Mouse (Mus musculus) small intestine, adult 2 months (tissue): Measurements from ENCODE around the gene Btg1. TPM values are rescaled to one million over a fixed set of nuclear protein-coding genes. Genes with fewer than 3 reads are reported as not detected.

ENCODE experiments used
- H3K27ac ChIP-seq: fragments of 200-500 bp; 2 replicates; pipeline ENCODE4 v1.5.1; 2012; ENCODE audit warnings: low read depth, low read length, control low read depth, inconsistent platforms; ENCODE audit not compliant: insufficient read depth
- H3K27me3 ChIP-seq: fragments of 200-500 bp; 2 replicates; pipeline ENCODE4 v1.6.1; 2012; ENCODE audit warnings: mild to moderate bottlenecking, moderate library complexity, low read length, inconsistent platforms; ENCODE audit not compliant: control insufficient read depth, insufficient read depth
- H3K36me3 ChIP-seq: fragments of 200-500 bp; 2 replicates; pipeline ENCODE4 v1.6.1; 2012; ENCODE audit warnings: mild to moderate bottlenecking, low read length, control low read depth, inconsistent platforms; ENCODE audit not compliant: control insufficient read depth, insufficient read depth
- H3K4me1 ChIP-seq: fragments of 200-500 bp; 2 replicates; pipeline ENCODE4 v1.6.1; 2012; ENCODE audit warnings: low read length, inconsistent platforms, mixed read lengths; ENCODE audit not compliant: control insufficient read depth, insufficient read depth, insufficient read length
- H3K4me3 ChIP-seq: fragments of 200-500 bp; 2 replicates; pipeline ENCODE4 v1.5.1; 2012; ENCODE audit warnings: low read depth, mild to moderate bottlenecking, control low read depth, inconsistent platforms, low read length, moderate library complexity
- CTCF ChIP-seq: fragments of 200-500 bp; IDR thresholded peaks from 2 replicates; pipeline ENCODE4 v1.5.1; 2012; ENCODE audit warnings: low read depth, mild to moderate bottlenecking, control low read depth, inconsistent platforms, low read length, moderate library complexity, mixed read lengths; ENCODE audit not compliant: insufficient replicate concordance, insufficient read length; ENCODE audit errors: extremely low read depth
- POLR2A ChIP-seq: fragments of 200-500 bp; IDR thresholded peaks from 2 replicates; pipeline ENCODE4 v1.6.1; 2012; ENCODE audit warnings: low read depth, mild to moderate bottlenecking, control low read depth, inconsistent platforms, low read length, moderate library complexity
- WGBS: fragments of 180-500 bp; shearing (Covaris S2); methylation state at CpG from one replicate; pipeline ENCODE4 v1.1.7; 2018; 5-methylcytosine and 5-hydroxymethylcytosine counted together
- polyA plus RNA-seq: library from polyadenylated mRNA; depleted of rRNA; stranded (reverse); fragments of >200 nt; gene quantifications from 2 replicates; pipeline ENCODE4 v1.2.3, GENCODE M21; 2012

Gene Btg1
- polyA plus RNA-seq, 1 experiment = 32.7 TPM

- H3K36me3 ChIP-seq = no peaks in the 10 kb centered on the region
- H3K4me3 ChIP-seq = no peak overlapping the region
- 81% methylated on average over 10 of the region's 10 CpGs for WGBS
- H3K27me3 ChIP-seq = no peaks in the 10 kb centered on the region
- no peak overlapping the region for H3K27ac ChIP-seq
- no peak for TF ChIP-seq CTCF
- TF ChIP-seq POLR2A = no peak
- H3K4me1 ChIP-seq = no peaks in the 10 kb centered on the region
Measured at GRCm38 (mm10) chr10:96595435-96596132, 21.2 kb upstream of the Btg1 start.

DNA sequence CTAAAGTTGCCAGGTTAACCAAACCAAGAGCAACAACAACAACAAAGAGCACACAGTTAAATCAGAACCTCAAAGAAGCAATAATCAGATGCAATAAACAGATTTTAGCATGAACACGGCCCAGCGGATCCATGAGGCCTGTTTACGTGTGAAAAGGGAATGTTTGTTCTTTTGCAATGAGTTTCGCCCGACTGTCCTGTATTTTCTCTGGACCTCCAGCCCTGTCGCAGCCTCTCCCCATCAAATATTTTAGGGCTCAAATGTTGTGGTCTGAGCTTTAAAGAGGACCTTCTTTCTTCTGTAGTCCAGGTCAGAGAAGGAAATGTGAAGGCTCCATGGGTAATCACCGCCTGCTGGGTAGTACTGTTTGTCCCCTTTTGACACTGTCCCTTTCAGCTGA, 20.4 kb upstream of the Btg1 start:
- Histone ChIP-seq H3K4me1 (no peaks in the 10 kb centered on the region), H3K27ac (no peak overlapping the region), H3K27me3 (no peaks in the 10 kb centered on the region), H3K4me3 (no peak overlapping the region), H3K36me3 (no peaks in the 10 kb centered on the region)
- TF ChIP-seq CTCF (no peak), POLR2A (no peak)
- WGBS = 92% methylated on average over 7 of the region's 7 CpGs

GRCm38 (mm10) chr10:96599641-96600040, 17.2 kb upstream of the Btg1 start:
- no peaks in the 10 kb centered on the region for H3K4me1 ChIP-seq
- no peak overlapping the region for H3K27ac ChIP-seq
- 88% methylated on average over 5 of the region's 5 CpGs for WGBS
- H3K4me3 ChIP-seq = no peak overlapping the region
- TF ChIP-seq POLR2A (no peak), CTCF (no peak)
- H3K27me3 ChIP-seq = no peaks in the 10 kb centered on the region
- no peaks in the 10 kb centered on the region for H3K36me3 ChIP-seq

DNA sequence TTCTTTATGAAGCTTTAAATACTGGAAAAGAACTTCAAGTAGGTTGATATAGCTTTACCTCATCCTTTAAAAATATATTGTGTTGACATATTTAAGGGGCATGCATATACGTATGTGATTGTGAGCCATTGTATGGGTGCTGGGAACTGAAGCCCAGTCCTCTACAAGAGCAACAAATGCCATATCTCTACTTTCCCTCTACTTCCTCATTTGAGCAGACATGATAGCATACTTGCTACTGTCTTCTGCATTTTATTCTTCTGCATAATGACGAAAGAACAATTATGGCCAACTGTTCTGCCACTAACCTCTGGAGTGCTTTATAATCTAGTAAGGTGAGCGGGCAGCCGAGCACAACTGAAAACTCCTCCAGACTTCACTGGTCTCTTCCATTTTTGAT, 15.1 kb upstream of the Btg1 start:
- Histone ChIP-seq H3K27me3 (no peaks in the 10 kb centered on the region), H3K36me3 (no peaks in the 10 kb centered on the region), H3K4me1 (no peaks in the 10 kb centered on the region), H3K4me3 (no peak overlapping the region), H3K27ac (no peak overlapping the region)
- no peak for TF ChIP-seq POLR2A
- TF ChIP-seq CTCF = no peak
- 95% methylated on average over 4 of the region's 4 CpGs for WGBS

GRCm38 (mm10) chr10:96602339-96602738, 14.5 kb upstream of the Btg1 start:
- Histone ChIP-seq H3K27ac (no peak overlapping the region), H3K36me3 (no peaks in the 10 kb centered on the region), H3K27me3 (no peaks in the 10 kb centered on the region), H3K4me1 (no peaks in the 10 kb centered on the region), H3K4me3 (no peak overlapping the region)
- TF ChIP-seq POLR2A (no peak), CTCF (no peak)
- WGBS = 75% methylated on average over 3 of the region's 3 CpGs

GRCm38 (mm10) chr10:96605168-96605567, 11.6 kb upstream of the Btg1 start:
- Histone ChIP-seq H3K27me3 (no peaks in the 10 kb centered on the region), H3K27ac (no peak overlapping the region), H3K4me1 (no peaks in the 10 kb centered on the region), H3K36me3 (no peaks in the 10 kb centered on the region), H3K4me3 (no peak overlapping the region)
- TF ChIP-seq CTCF = no peak
- no peak for TF ChIP-seq POLR2A
- WGBS = 88% methylated on average over 1 of the region's 1 CpGs

- H3K4me1 ChIP-seq = no peaks in the 10 kb centered on the region
- no peak for TF ChIP-seq POLR2A
- no peak for TF ChIP-seq CTCF
- H3K36me3 ChIP-seq = no peaks in the 10 kb centered on the region
- 84% methylated on average over 2 of the region's 2 CpGs for WGBS
- no peaks in the 10 kb centered on the region for H3K27me3 ChIP-seq
- H3K4me3 ChIP-seq = no peak overlapping the region
- H3K27ac ChIP-seq = no peak overlapping the region
Measured at GRCm38 (mm10) chr10:96605856-96606255, 10.9 kb upstream of the Btg1 start.

GRCm38 (mm10) chr10:96607617-96608185, 9.1 kb upstream of the Btg1 start:
- H3K4me3 ChIP-seq = no peak overlapping the region
- H3K36me3 ChIP-seq = no peaks in the 10 kb centered on the region
- TF ChIP-seq CTCF (no peak), POLR2A (no peak)
- H3K27me3 ChIP-seq = no peaks in the 10 kb centered on the region
- no peaks in the 10 kb centered on the region for H3K4me1 ChIP-seq
- no peak overlapping the region for H3K27ac ChIP-seq
- WGBS = 77% methylated on average over 4 of the region's 4 CpGs
